ENCODE assay signal across 16 mouse cellular contexts in genomic region chr7:112465920-112466319, GRCm38 (mm10). TPM values are rescaled to one million over a fixed set of nuclear protein-coding genes. Genes with fewer than 3 reads are reported as not detected.
DNase-seq lines count a peak whose midpoint lies in the region; ATAC-seq and TF ChIP-seq lines count a peak whose summit lies in the region.
"Had no signal": no experiment of that assay in that cellular context is flagged by ENCODE, and none has a peak within 500 bp of the region (broad histone marks: within the 10 kb centered on the region; RNA-seq: fewer than 3 reads in every experiment).

No protein-coding gene starts in this region.

- no peaks in the 10 kb centered on the region for H3K27me3 ChIP-seq in hindbrain, postnatal 0 days (ENCODE audit: insufficient read depth, low read length)
- H3K27me3 ChIP-seq in hindbrain, embryonic 11.5 days (ENCODE audit: control insufficient read depth, insufficient read depth, low read length): no peaks in the 10 kb centered on the region
- H3K27me3 ChIP-seq in liver, postnatal 0 days (ENCODE audit: insufficient read depth, low read length): no peaks in the 10 kb centered on the region
- no peaks in the 10 kb centered on the region for H3K27me3 ChIP-seq in embryonic facial prominence, embryonic 15.5 days
- H3K27me3 ChIP-seq: heart, embryonic 12.5 days; liver, embryonic 15.5 days had no signal

- no peak for ATAC-seq in hindbrain, postnatal 0 days
- no peak for ATAC-seq in hindbrain, embryonic 11.5 days (ENCODE audit: low FRiP score)
- ATAC-seq in liver, postnatal 0 days: no peak
- ATAC-seq in embryonic facial prominence, embryonic 15.5 days (ENCODE audit: insufficient number of reproducible peaks, low FRiP score, low TSS enrichment, low read depth): no peak

- TF ChIP-seq EP300 in liver, postnatal 0 days (IDR thresholded peaks at IDR 0.05; ENCODE audit: low read depth): no peak

- no peaks in the 10 kb centered on the region for H3K36me3 ChIP-seq in hindbrain, postnatal 0 days (ENCODE audit: insufficient read depth, low read length)
- H3K36me3 ChIP-seq in hindbrain, embryonic 11.5 days (ENCODE audit: control insufficient read depth, insufficient read depth, low read length): no peaks in the 10 kb centered on the region
- H3K36me3 ChIP-seq in liver, postnatal 0 days (replicated peaks; ENCODE audit: insufficient read depth, low read length): no peaks in the 10 kb centered on the region
- H3K36me3 ChIP-seq in embryonic facial prominence, embryonic 15.5 days: no peaks in the 10 kb centered on the region
- H3K36me3 ChIP-seq: liver, embryonic 15.5 days had no signal

- no peak overlapping the region for H3K27ac ChIP-seq in hindbrain, postnatal 0 days
- no peak overlapping the region for H3K27ac ChIP-seq in hindbrain, embryonic 11.5 days (ENCODE audit: low read depth, low read length)
- no peak overlapping the region for H3K27ac ChIP-seq in liver, postnatal 0 days (ENCODE audit: low read depth)
- H3K27ac ChIP-seq in embryonic facial prominence, embryonic 15.5 days (replicated peaks): peak overlapping the region; percentile 94; the same call in 1 of the 2 replicates
- H3K27ac ChIP-seq: hindbrain, embryonic 14.5 days; limb, embryonic 10.5 days; liver, embryonic 15.5 days had no signal

- DNase-seq in hindbrain, postnatal 0 days (ENCODE audit: low spot score): peak; percentile 39
- DNase-seq in hindbrain, embryonic 11.5 days (ENCODE audit: low spot score): no peak
- no peak for DNase-seq in liver, postnatal 0 days
- DNase-seq in liver: no peak
- DNase-seq in MN1 (ENCODE audit: low spot score): peak; percentile 50
- DNase-seq in urinary bladder, adult 18-20 months (ENCODE audit: low spot score in 2 of 2): no peak
- DNase-seq in yolk sac, embryonic 10.5 days (ENCODE audit: low spot score): no peak
- DNase-seq: cerebellum, adult 2 months; layer of hippocampus, adult 9-11 months; right cerebral cortex, postnatal 4 days had no signal

- H3K4me2 ChIP-seq in hindbrain, postnatal 0 days (ENCODE audit: low read depth, low read length): no peak overlapping the region
- no peak overlapping the region for H3K4me2 ChIP-seq in hindbrain, embryonic 11.5 days (replicated peaks; ENCODE audit: low read depth, low read length)
- no peak overlapping the region for H3K4me2 ChIP-seq in liver, postnatal 0 days (ENCODE audit: low read depth, low read length)
- no peak overlapping the region for H3K4me2 ChIP-seq in embryonic facial prominence, embryonic 15.5 days (replicated peaks)
- H3K4me2 ChIP-seq: heart, embryonic 12.5 days; hindbrain, embryonic 14.5 days; liver, embryonic 15.5 days had no signal

- no peaks in the 10 kb centered on the region for H3K9me3 ChIP-seq in hindbrain, postnatal 0 days (ENCODE audit: low read length)
- no peaks in the 10 kb centered on the region for H3K9me3 ChIP-seq in hindbrain, embryonic 11.5 days (ENCODE audit: control insufficient read depth, low read length)
- H3K9me3 ChIP-seq in liver, postnatal 0 days (ENCODE audit: low read length): no peaks in the 10 kb centered on the region
- no peaks in the 10 kb centered on the region for H3K9me3 ChIP-seq in embryonic facial prominence, embryonic 15.5 days (replicated peaks)
- H3K9me3 ChIP-seq: heart, embryonic 12.5 days; limb, embryonic 10.5 days; liver, embryonic 15.5 days; megakaryocyte, embryonic 14.5 days had no signal

- H3K9ac ChIP-seq in hindbrain, postnatal 0 days (replicated peaks; ENCODE audit: low read length): no peak overlapping the region
- H3K9ac ChIP-seq in hindbrain, embryonic 11.5 days (ENCODE audit: low read depth, low read length): no peak overlapping the region
- no peak overlapping the region for H3K9ac ChIP-seq in liver, postnatal 0 days (replicated peaks)
- H3K9ac ChIP-seq in embryonic facial prominence, embryonic 15.5 days: no peak overlapping the region
- H3K9ac ChIP-seq: hindbrain, embryonic 14.5 days; liver, embryonic 15.5 days had no signal

- 85% methylated on average over 3 of the region's 3 CpGs for WGBS in hindbrain, postnatal 0 days
- WGBS in hindbrain, embryonic 11.5 days: 83% methylated on average over 3 of the region's 3 CpGs
- WGBS in liver, postnatal 0 days (ENCODE audit: insufficient replicate concordance): 65% methylated on average over 3 of the region's 3 CpGs
- 70% methylated on average over 3 of the region's 3 CpGs for WGBS in embryonic facial prominence, embryonic 15.5 days

- no peaks in the 10 kb centered on the region for H3K4me1 ChIP-seq in hindbrain, postnatal 0 days (ENCODE audit: insufficient read depth, low read length)
- H3K4me1 ChIP-seq in hindbrain, embryonic 11.5 days (replicated peaks; ENCODE audit: control insufficient read depth, insufficient read depth, low read length): peaks cover 6% of the 10 kb centered on the region; the same call in 1 of the 2 replicates
- H3K4me1 ChIP-seq in liver, postnatal 0 days (ENCODE audit: insufficient read depth): 0 out of 2 replicates have a peak, but pooled peaks cover 3% of the 10 kb centered on the region
- peaks cover 71% of the 10 kb centered on the region for H3K4me1 ChIP-seq in embryonic facial prominence, embryonic 15.5 days
- H3K4me1 ChIP-seq: liver, embryonic 15.5 days; megakaryocyte, embryonic 14.5 days had no signal

- TF ChIP-seq CTCF in hindbrain, postnatal 0 days (IDR thresholded peaks at IDR 0.05; ENCODE audit: low read depth): peak; percentile 38; the same call in 1 of the 2 replicates
- TF ChIP-seq CTCF in liver, postnatal 0 days (IDR thresholded peaks at IDR 0.05; ENCODE audit: low read depth): peak; percentile 21; the same call in 1 of the 2 replicates

- H3K4me3 ChIP-seq in hindbrain, postnatal 0 days (ENCODE audit: low read length): no peak overlapping the region
- no peak overlapping the region for H3K4me3 ChIP-seq in hindbrain, embryonic 11.5 days (ENCODE audit: low read depth, low read length)
- no peak overlapping the region for H3K4me3 ChIP-seq in liver, postnatal 0 days (ENCODE audit: low read depth, low read length)
- H3K4me3 ChIP-seq in embryonic facial prominence, embryonic 15.5 days (replicated peaks): no peak overlapping the region
- H3K4me3 ChIP-seq: heart, embryonic 12.5 days; limb, embryonic 10.5 days; liver, embryonic 15.5 days; megakaryocyte, embryonic 14.5 days had no signal

RNA-seq across cellular contexts. Expression of gene Parva, which starts 38.6 kb away (rescaled TPM):
- 34.0 and 35.9 TPM in 2 replicates for total RNA-seq in hindbrain, postnatal 0 days (2014; rRNA removed)
- polyA plus RNA-seq in hindbrain, postnatal 0 days (2015; fragmentation: Nextera tagmentation; extraction: Ambion mirVana): 26.3 and 28.8 TPM in 2 replicates
- polyA plus RNA-seq in hindbrain, embryonic 11.5 days (2014; fragmentation: Nextera tagmentation; extraction: Ambion mirVana): 47.2 TPM in 2 replicates
- polyA plus RNA-seq in liver, postnatal 0 days (2015; fragmentation: Nextera tagmentation; extraction: Ambion mirVana): 8.0 and 8.6 TPM in 2 replicates
- 96.0 and 105 TPM in 2 replicates for polyA plus RNA-seq in embryonic facial prominence, embryonic 15.5 days (2015; fragmentation: Nextera tagmentation; extraction: Ambion mirVana)

Comparison
In these comparisons a context has a peak if more than half of its experiments do, and no peak if none do; other contexts are left out.
1. DNase-seq: peak in hindbrain, postnatal 0 days (single experiment) and MN1 (single experiment); none in hindbrain, embryonic 11.5 days (single experiment), liver, postnatal 0 days (single experiment), liver (single experiment), urinary bladder, adult 18-20 months (0 of 2) and yolk sac, embryonic 10.5 days (single experiment).